Mouse (Mus musculus): ENCODE measurements around the gene Nenf.

The Nenf gene

DNA sequence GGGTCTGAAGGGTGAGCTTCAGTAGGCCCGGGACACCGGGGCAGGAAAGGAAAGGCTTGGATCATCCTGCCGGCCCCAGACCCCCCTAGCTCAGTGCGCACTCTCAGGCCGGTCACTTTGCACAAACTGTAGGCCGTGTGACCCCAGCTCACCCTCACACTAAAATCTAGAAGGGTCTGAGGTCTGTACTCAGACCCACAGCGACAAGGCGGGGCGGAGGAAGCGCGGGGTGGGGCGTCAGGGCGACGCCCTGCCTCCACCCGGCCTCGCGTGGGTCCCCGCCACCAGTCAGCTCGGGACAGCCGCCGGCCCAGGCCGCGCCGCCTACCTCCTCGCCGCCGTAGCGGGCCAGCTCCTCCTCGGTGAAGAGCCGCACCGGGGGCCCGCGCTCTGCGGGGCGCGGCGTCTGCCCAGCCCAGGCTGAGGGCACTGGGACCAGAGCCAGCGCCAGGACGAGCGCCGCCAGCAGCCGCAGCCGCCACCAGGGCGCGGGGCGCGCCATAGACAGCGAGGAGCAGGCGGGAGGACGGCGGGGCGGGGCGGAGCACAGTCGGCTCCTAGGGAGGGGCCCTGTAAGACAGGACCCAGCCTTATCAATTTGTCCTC, at the start of gene Nenf:
Nenf (minus strand) TSS at position 604 of the 606 bp plus-strand sequence.
- peak; percentile 78 to 81 for DNase-seq

DNA sequence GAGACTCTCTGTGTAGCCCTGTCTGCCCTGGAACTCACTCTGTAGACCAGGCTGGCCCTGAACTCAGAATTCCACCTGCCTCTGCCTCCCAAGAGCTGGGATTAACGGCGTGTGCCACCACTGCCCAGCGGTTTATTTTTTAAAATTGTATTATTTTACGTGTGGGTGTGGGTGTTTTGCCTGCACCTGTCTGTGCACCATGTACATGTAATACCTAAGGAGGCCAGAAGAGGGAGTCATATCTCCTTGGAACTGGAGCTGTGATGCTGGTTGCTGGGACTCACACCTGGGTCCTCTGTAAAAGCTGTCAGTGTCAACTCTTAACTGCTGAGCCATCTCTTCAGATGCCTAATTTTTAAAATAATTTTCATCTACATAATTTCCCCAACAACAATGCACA, 46.5 kb upstream of the Nenf start:
- no peak for DNase-seq

DNA sequence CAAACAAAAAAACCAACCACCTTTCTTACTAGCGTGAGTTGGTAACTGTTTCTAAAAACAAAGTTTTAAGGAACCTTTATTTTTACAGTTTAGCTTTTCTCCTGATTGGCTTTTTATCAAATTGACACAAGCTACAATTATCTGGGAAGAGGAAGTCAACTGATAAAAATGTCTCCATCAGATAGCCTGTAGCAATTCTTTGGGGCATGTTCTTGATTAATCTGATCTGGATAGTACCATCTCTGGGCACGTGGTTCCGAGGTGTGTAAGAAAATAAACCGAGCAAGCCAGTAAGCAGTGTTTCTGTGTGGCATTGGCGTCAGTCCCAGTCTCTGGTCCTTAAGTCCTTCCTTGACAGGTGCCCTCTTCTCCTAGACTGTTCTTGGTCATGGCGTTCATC, 44.4 kb upstream of the Nenf start:
- no peak for DNase-seq

- no peak for DNase-seq
Measured at GRCm38 (mm10) chr1:191359478-191359877, 41.5 kb upstream of the Nenf start.

DNA sequence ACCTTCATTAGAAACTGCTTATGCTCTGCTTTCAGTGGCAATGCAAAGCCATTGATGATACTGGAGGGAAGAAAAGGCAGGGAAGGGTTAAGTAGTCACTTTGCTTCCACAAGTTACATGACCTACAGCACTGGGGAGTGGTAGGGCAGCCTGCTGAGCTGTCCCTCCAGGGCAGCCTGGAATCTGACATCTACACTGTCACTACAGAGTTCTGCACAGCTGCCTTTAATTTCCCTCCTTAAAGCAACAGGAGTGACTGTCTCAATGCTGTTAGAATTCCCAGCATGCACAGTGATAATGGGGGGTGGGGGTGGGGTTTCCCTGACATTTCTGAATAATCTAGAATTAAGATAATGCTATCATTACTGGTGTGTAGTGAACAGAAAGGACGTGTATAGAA, 38.9 kb upstream of the Nenf start:
- DNase-seq = no peak

GRCm38 (mm10) chr1:191353836-191354235, 35.8 kb upstream of the Nenf start:
- DNase-seq = no peak

DNA sequence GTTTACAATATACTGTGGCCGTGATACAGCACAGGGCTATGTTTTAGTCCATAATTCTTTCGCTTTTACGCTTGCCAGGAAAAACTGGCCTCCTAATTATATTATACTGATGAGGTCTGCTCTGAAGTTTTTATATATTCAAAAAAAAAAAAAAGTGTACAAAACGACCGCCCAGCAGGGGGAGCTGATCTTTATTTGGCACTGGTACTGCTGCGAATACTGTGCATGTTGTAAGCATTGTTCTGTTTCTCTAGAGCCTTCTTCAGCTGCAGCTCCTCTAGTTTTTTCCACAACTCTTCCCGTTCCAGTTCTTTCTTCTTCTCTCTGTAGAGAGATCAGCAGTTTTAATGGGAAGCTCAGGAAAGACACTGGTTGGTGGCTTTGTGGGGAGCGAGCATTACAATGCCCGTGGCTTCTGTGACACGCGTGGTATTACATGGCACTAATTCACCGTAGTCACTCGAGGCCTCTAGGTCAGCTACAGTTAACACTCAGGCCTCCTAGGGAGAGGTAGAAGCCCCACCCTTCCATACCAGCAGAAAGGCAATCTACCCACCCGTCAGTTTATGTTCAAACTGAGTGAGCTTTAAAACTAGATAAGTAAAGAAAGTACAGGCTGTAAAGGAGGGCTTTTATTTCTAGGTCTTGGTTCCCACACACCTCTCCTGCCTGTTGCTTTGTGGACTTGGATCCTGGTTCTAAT, 34.9 kb upstream of the Nenf start:
- DNase-seq = peak; percentile 54 to 59

GRCm38 (mm10) chr1:191350355-191350754, 32.4 kb upstream of the Nenf start:
- no peak for DNase-seq

- DNase-seq = no peak
Measured at GRCm38 (mm10) chr1:191349486-191350037, 31.6 kb upstream of the Nenf start.

GRCm38 (mm10) chr1:191348996-191349395, 31.0 kb upstream of the Nenf start:
- DNase-seq = no peak

- DNase-seq = no peak
Measured at GRCm38 (mm10) chr1:191348592-191348991, 30.6 kb upstream of the Nenf start.

GRCm38 (mm10) chr1:191347602-191348001, 29.6 kb upstream of the Nenf start:
- no peak for DNase-seq

DNA sequence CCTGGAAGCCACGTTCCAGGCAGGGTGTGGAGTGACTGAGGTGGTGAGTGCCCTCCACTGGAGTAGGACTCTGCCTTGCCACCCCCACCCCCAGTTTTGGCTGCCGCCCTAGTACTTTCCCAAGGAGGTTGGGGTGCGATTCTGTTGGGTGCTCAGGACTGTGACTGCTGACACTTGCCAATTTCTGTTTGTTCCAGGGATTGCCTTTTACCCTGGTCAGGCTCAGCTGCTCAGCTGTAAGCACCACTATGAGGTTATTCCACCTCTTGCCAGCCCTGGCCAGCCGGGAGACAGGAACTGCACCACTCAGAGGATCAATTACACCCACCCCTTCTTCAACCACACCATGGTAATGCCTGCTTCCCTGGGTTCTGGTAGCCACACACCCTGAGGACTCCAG, 22.5 kb upstream of the Nenf start:
- no peak for DNase-seq

DNA sequence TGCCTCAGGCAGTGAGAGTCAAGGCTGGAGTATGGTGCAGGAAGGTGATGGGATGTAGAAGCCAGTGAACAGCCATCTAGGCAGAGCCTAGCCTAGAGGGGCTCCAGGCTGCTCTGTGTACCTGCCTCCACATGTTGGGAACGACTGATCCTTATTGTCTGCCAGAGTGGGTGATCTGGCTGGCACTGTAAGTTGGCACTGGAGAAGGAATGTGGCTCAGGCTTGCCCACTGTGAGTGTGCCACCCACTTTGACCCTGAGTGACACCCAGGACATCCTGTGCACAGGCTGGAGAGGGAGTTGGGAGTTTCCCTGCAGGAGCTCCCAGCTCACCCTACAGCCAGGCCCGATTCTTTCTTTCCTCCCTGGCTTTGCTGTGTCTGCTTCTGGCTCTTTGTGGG, 21.9 kb upstream of the Nenf start:
- DNase-seq = no peak

DNA sequence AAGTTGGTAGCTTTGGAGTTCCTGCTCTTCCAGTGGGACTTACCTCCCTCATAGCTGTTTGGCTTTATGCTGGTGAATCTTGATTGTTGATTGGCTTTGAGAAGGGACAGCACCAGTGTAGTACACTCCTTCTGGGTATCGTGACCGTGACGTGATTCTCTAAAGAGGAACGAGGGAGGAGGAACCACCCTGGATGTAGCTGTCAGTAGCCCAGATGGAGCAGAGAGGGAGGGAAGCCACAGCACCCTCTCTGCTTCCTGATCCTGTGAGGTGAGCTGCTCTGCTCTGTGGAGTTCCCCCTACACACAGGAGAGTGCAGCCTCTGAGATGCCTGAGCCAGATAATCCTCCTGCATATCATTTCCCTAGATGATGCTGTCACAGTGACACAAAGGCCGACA, 16.5 kb upstream of the Nenf start:
- no peak for DNase-seq

DNA sequence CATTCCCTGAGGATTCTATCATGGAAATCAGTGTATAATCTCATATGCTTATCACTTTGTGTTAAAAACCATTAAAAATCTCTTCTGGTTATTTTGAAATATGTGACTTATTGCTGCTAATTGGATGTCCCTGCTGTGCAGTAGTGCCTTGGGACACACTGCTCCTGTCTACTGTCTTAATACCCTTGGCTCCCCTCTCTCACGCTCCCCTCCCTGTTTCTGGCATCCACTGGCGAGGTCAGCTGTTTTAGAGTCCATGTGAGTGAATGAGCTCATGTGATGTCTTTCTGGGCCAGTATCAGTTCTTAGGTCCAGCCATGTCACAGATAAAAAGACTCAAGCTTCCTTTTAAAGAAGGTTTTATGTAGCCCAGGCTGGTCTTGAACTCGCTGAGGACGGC, 12.4 kb upstream of the Nenf start:
- no peak for DNase-seq

- DNase-seq = peak in 1 of 2 experiments; percentile 25
Measured at GRCm38 (mm10) chr1:191328019-191328441, 10.0 kb upstream of the Nenf start.

DNA sequence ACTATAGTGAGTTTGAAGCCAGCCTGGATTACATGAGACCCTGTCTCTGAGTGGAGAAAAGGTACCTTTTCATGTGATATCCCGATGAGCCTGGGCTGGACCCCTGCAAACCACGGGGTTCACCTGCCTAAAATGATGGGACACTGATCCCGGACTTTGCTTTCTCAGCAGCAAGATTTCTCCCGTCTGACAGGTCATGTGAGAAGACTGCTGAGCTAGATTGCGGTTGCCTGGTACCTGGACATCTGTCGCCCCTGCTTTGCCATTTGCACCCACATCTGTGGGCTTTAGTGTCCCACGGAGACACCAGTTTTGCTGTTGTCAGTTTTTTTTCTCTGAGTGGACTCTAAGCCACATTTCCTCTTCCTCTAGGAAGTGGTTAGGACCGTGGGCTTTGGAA, 9.3 kb upstream of the Nenf start:
- no peak for DNase-seq

DNA sequence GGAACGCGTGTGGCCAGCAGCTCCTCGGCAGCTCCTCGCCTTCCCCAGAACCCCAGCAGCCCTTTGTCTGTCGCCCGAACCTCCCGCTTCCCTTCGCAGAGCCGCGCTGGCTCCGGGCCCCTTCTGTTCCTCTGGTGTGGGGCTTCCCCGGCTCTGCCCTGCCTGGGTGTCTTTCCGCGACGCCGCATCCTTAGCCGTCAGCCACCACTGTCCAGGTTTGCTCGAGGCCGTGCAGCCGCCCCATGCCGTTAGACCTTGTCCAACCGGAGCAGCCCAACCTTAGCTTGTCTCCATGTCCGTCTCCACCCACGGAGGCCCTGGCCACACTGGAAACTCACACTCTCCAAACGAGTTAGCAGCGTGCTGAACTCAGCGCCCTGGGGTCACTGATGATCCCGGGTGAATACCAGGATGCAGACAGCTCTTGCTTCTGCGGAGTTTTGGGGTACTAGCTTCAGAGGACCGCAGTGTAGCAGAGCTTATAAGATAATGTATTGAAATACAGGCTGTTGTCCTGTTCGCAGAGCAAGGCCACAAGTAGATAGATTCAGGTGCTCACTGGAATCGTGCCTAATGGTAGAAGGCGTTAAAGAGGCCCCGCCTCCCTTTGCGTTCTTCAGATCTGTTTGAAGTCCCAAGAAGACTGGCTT, 8.4 kb upstream of the Nenf start:
- peak; percentile 25 to 50 for DNase-seq

GRCm38 (mm10) chr1:191325726-191326232, 7.8 kb upstream of the Nenf start, which contains the start of gene Tmem206:
Gene Tmem206 (plus strand): TSS chr1:191325912.
- peak; percentile 95 for DNase-seq

DNA sequence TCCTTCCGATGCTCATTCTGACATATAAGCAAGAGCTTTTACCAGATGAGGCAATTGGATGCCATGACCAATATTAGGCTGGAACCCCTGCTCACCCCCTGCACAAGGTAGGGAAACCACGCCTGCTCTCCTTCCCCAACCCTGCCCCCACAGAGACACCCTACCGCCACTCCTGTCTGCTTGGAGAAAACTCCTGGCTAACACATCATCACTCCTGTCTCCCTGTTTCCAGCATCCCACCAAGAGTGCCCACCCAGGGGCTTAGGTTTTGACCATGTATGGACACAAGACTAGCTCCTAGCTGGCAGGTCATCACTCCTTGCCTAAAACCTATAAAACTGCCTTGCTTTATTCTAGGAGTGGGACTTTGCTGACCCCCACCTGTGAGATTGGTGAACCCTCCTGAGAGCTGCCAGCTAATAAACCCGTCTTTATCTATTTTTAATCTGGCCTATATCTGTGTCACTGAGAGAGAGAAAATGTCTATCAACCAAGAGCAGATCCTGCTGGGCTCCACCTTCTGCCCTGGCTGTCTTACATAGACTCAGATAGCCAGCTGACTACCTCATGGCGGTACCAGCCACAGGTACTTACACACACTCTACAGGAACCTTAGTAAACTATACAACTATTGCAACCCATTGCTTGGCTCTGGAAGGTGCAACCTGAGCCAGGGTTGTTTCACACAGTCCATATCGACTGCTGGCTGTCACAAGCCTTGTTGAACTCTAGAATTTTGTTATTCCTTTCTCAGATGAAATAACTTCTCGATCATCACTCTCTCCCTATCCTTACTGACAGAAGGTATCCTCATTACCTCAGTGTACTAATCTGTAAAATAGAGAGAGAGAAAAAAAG, 7.0 kb upstream of the Nenf start:
- no peak for DNase-seq

DNA sequence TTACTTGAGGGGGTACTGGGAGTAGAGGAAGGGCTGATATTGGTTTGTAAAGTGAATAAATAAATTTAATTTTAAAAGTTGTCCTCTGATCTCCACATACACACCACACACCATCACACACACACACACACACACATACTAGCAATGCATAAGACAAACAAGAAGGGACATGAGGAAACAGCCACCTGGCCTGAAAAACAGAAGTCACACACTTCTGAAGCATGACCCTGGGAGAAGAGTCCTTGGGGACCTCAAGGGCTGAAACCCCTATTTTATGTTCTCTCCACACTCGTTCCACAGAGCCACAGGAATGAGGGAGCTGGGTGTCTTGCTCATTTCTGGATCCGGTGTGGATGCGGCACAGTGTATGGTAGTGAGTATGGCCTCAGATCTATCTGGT, 5.4 kb upstream of the Nenf start:
- DNase-seq = no peak

GRCm38 (mm10) chr1:191318686-191319085, 692 bp upstream of the Nenf start:
- no peak for DNase-seq
